Mouse (Mus musculus) neutrophil, adult 83 days (primary cell): Measurements from ENCODE around the gene Oaf. TPM values are rescaled to one million over a fixed set of nuclear protein-coding genes. Genes with fewer than 3 reads are reported as not detected.

Source experiments
- total RNA-seq, 2 experiments: library from RNA; stranded (reverse); gene quantifications; one replicate each; pipeline ENCODE4 v1.2.4; 2023

The Oaf gene
- 1 to 10 TPM; 3.2 TPM for total RNA-seq

GRCm38 (mm10) chr9:43239712-43240593 is at the start of gene Oaf:
Gene Oaf, minus strand, starts transcription at chr9:43239911.

GRCm38 (mm10) chr9:43210190-43210682 is 29.5 kb downstream of the Oaf start, which contains the start of gene Pou2f3:
Gene Pou2f3, minus strand, starts transcription at chr9:43210369.

Other genes starting within 250 kb of the Oaf start
- gene Arhgef12, start 132.7 kb downstream of the Oaf start, total RNA-seq: 1 to 10 TPM; 3.6 to 4.4 TPM
- gene Tmem136, start 123.3 kb downstream of the Oaf start, total RNA-seq: under 1 TPM in 1 of 2 experiments, not detected in 1; 0.13 TPM
- not detected for gene Pou2f3, start 29.5 kb downstream of the Oaf start, total RNA-seq
- not detected for gene Trim29, start 70.9 kb upstream of the Oaf start, total RNA-seq